Mouse (Mus musculus) intestine, embryonic 14.5 days (tissue): ENCODE measurements around the gene Hoxb1. TPM values are rescaled to one million over a fixed set of nuclear protein-coding genes. Genes with fewer than 3 reads are reported as not detected.

Source experiments
- microRNA counts: library from miRNA; unstranded; fragments of <30 nt; microRNA quantifications from one replicate; lab custom pipeline; 2016
- microRNA-seq: library from miRNA; unstranded; fragments of <30 nt; microRNA quantifications from one replicate; pipeline ENCODE4, GENCODE M21; 2016
- polyA plus RNA-seq: library from polyadenylated mRNA; unstranded; fragments of >200 nt; fragmentation: Nextera tagmentation; extraction: Ambion mirVana; gene quantifications from 2 replicates; pipeline ENCODE4 v1.2.1, GENCODE M21; 2014

The Hoxb1 gene
- polyA plus RNA-seq, 1 experiment from 2014 or later, result 0.42 TPM

MicroRNAs within 50 kb of the gene (microRNA counts, 519-probe panel; counts per million panel counts)
- 5,538 counts per million, percentile 93 among the panel's probes with 10 or more counts for microRNA mmu-miR-10a (lab: Ali Mortazavi, UCI)

Small RNA genes lying within 50 kb of the gene (microRNA-seq; reads per million reads assigned to microRNA genes)
- gene Mir10a, result 83,668 reads per million, percentile 100 among the genes with 10 or more reads in this experiment

Other genes starting within 250 kb of the Hoxb1 start
- gene Ttll6, start 232.0 kb upstream of the Hoxb1 start, polyA plus RNA-seq, result 0.15 and 0.22 TPM in 2 replicates
- not detected in 2 replicates for gene Hoxb13, start 171.4 kb upstream of the Hoxb1 start, polyA plus RNA-seq
- gene Hoxb9, start 94.3 kb upstream of the Hoxb1 start, polyA plus RNA-seq, result 1.0 and 1.1 TPM in 2 replicates
- 1.5 and 1.7 TPM in 2 replicates for gene Hoxb8, start 83.8 kb upstream of the Hoxb1 start, polyA plus RNA-seq
- 11.7 and 13.2 TPM in 2 replicates for gene Hoxb7, start 79.1 kb upstream of the Hoxb1 start, polyA plus RNA-seq
- gene Hoxb6, start 73.3 kb upstream of the Hoxb1 start, polyA plus RNA-seq, result 18.1 and 24.1 TPM in 2 replicates
- gene Hoxb5, start 62.4 kb upstream of the Hoxb1 start, polyA plus RNA-seq, result 49.6 and 51.6 TPM in 2 replicates
- 3.5 and 3.8 TPM in 2 replicates for gene Hoxb4, start 47.5 kb upstream of the Hoxb1 start, polyA plus RNA-seq
- 3.7 and 4.9 TPM in 2 replicates for gene Hoxb3, start 42.4 kb upstream of the Hoxb1 start, polyA plus RNA-seq
- gene Hoxb2, start 15.2 kb upstream of the Hoxb1 start, polyA plus RNA-seq, result 22.9 and 27.9 TPM in 2 replicates
- 0.87 and 1.7 TPM in 2 replicates for gene Skap1, start 98.8 kb downstream of the Hoxb1 start, polyA plus RNA-seq